Mouse (Mus musculus): ENCODE measurements around the gene Dnajc6.

DNA sequence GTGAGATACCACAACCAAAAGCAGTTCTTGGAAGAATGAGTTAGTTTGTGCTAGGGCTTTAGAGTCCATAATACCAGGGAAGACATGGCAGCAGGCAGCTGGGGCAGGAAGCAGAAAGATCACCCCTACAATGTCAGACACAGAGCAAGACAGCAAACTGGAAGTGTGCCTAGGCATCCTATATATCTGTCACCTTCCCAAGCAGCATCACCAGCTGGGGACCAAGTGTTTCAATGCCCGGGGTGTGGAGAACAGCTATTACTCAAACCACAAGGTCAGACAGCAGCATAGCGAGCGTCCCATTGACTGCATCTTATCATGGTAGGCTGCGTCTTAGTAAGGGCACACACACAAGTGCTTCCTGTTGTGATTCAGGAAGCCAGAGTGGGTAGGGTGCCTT lies 45.4 kb upstream of the Dnajc6 start:
- no peak for TF ChIP-seq POLR2A (IDR thresholded peaks at IDR 0.05; ENCODE audit: insufficient read length, low read depth)
- no peak for TF ChIP-seq MYOG (IDR thresholded peaks at IDR 0.05; ENCODE audit: control insufficient read depth in 1 of 3, insufficient read depth in 1 of 3, insufficient read length in 2 of 3, low read depth in 2 of 3)
- TF ChIP-seq E2F4 (IDR thresholded peaks at IDR 0.05; ENCODE audit: insufficient read depth): no peak
- TF ChIP-seq MYOD1 (IDR thresholded peaks at IDR 0.05; ENCODE audit: control insufficient read depth in 1 of 3, insufficient read length in 2 of 3, low read depth in 2 of 3): no peak
- no peak for TF ChIP-seq MAX (IDR thresholded peaks at IDR 0.05; ENCODE audit: low read depth)
- TF ChIP-seq SRF (IDR thresholded peaks at IDR 0.05; ENCODE audit: control insufficient read depth, insufficient read length, low read depth): no peak
- no peak for TF ChIP-seq USF1 (IDR thresholded peaks at IDR 0.05; ENCODE audit: low read depth)
- no peak for TF ChIP-seq POLR2AphosphoS2 (IDR thresholded peaks at IDR 0.05; ENCODE audit: insufficient read length, low read depth)

All from myocyte (in vitro differentiated cells).